Mouse (Mus musculus): ENCODE measurements at regions not wholly inside any gene's neighbourhood (a gene's known extent, or its start where the extent isn't known, plus 50 kb on each side); places are given as distances from the start of the nearest gene placed in this dataset.

DNA sequence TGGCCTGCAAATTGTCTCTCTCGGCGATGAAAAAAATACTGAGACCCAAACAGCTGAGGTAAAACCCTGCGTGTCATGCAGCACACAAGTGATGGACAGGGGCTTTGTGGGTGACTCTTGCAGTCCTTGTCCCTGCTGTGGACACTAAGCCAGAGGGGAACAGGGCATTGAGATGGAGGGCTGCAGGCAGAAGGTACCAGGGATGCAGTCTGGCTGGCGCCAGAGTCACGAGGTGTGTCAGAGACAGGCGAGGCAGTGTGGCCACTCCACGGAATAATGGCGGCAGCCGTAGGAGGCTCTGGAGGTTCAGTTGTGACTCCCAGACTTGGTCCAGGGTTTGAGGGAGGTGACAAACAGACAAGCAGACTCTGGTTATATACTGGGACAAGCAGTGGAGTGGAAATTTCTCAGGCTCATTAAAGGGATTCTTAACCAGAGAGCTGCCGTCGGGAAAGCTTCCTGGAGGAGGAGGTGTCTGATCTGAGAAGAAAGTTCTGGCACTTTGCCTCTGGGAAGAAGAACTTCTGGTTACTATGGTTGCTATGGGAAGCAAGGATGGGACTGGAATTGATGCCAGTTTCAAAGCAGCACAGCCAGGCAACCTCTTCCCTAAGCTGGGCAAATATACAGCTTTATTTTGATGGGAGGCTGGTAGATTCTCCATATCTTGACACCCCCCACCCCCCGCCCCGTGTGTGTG is 352.8 kb downstream of the Ptpru start:
- no peak for DNase-seq (ENCODE audit: low read depth, low spot score)

- peak; percentile 7 for DNase-seq (ENCODE audit: low read depth, low spot score)
These were observed 351.3 kb downstream of the Ptpru start for GRCm38 (mm10) chr4:131486821-131487220.

DNA sequence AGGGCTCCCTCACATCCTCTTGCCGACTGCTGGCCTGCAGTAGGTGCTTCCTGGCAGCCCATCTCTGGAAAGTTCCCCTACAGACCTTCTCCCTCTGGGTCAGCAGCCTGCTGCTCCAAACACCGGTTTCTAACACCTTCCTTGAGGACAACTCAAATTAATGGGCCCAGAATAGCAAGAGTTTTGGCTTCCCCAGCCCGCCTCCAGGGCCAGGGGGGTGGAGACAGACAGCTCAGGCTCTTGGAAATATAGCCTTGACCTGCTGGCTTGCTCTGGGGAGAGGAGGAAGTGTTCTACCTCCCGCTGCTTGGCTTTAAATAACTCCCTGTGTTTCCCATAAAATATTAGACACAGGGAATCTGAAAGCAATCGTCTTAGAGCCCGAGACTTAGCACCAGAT is 349.8 kb downstream of the Ptpru start:
- no peak for DNase-seq (ENCODE audit: low read depth, low spot score)

GRCm38 (mm10) chr4:131489056-131489455 is 349.0 kb downstream of the Ptpru start:
- no peak for DNase-seq (ENCODE audit: low read depth, low spot score)

DNA sequence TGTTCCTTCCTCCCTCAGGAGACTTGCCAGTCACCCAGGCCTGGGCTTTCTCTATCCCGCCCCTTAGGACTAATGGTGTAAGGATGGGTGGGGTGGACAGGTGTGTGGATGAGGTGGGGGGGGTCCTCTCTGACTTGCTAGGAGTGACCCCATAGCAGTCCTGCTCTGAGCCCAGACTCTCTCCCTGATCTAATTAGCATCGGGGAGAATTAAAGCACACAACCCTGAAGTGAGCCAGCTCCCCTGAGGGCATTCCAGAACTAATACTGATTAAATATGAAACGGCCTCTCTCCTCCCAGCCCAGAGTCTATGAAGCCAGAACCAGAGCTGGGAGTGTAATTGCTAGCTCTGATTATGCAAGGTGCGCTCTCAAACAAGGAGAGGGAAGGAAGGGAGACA is 346.1 kb downstream of the Ptpru start:
- no peak for DNase-seq (ENCODE audit: low read depth, low spot score)

- DNase-seq (ENCODE audit: low read depth, low spot score): no peak
These were observed 344.4 kb downstream of the Ptpru start for GRCm38 (mm10) chr4:131493726-131494125.

- DNase-seq (ENCODE audit: low read depth, low spot score): no peak
These were observed 341.2 kb downstream of the Ptpru start for GRCm38 (mm10) chr4:131496900-131497299.

DNA sequence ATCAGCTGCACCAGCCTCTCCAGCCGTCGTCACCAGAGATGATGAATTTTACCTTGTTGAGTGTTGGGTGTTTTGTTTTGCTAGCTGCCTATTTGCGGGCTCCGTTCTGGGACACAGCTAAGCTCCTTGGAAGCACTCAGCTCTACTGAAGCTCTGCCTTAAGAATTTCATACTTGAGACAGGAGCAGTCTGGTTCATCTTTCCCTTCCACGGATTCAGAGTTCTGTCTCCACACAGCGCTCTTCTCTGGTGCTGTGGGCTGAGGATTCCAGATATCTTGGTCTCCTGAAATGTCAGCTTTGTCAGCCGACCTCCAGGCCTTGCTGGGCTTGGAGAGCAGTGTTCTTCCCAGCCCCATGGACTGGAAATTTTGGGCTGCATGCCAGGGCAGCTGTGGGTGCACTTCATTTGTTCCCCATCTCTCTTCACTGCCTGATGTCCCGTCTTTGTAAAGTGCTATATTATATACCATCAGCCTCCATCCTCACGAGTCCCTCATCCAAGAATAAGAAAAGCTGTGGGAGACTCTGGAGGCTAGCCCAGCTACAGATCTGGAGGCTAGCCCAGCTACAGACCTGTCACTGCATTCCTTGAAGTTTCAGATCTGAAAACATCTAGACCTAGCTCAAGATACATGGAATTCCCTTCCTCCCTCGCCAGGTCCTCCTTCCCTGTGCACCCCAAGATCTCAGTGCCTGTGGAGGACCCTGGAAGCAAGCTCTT is 337.0 kb downstream of the Ptpru start:
- DNase-seq (ENCODE audit: low read depth, low spot score): no peak

- DNase-seq (ENCODE audit: low read depth, low spot score): no peak
These were observed 329.9 kb downstream of the Ptpru start for GRCm38 (mm10) chr4:131508154-131508553.

DNA sequence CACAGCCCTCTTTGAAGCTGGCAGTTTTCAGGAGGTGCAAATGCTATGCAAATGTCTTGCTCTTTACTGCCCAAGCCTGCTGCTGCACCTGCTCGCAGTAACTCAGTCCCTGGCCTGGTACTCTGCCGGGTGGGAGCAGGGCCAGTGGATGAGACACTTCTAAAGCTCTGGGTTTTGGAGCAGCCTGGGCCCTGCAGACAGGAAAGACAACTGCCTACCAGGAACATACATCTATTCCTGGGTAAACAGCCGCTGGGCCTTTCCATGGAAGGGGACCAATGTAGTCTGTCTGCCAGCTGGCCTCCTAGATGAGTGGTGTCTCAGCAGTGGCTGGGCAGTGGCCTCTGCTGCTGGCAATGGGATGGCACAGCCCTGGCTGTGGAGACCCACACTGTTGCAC is 326.5 kb downstream of the Ptpru start:
- DNase-seq (ENCODE audit: low read depth, low spot score): no peak

DNA sequence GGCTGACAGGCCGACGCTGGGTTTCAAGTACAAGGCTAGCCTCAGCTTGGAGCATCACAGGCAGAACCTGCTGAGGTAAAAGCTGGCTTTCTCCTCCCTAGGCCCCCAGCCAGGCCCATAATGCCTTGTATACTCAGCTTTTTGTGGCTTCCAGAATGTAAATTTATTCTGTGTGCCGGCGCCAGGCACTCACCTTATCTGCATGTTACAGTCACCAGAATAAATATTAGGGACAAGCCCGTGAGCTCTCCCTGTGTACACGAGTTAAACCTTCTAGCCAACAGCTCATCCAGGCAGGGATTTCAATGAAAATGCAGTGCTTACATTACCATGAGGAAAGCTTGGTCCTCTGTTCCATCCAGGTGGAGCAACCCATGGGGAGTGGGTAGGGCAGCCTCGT is 325.3 kb downstream of the Ptpru start:
- no peak for DNase-seq (ENCODE audit: low read depth, low spot score)

GRCm38 (mm10) chr4:131520636-131521306 is 317.3 kb downstream of the Ptpru start:
- DNase-seq (ENCODE audit: low read depth, low spot score): no peak

DNA sequence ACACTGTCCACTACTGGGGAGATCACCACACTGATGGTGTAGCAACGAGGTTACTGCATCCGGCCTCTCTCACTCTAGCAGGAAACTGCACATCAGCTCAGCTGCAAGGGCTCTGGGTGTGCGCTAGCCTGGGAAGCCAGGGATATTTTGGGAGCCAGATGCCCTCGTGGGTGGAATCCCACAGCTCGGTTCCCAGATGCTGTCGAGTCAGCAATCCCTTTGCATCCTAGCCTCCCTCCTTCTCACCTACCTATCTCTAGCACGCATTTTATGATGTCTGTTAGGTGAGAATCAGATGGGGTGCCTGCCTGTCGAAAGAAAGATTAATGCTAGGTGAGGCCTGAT is 316.8 kb downstream of the Ptpru start:
- DNase-seq (ENCODE audit: low read depth, low spot score): no peak

- DNase-seq (ENCODE audit: low read depth, low spot score): no peak
These were observed 312.9 kb downstream of the Ptpru start for GRCm38 (mm10) chr4:131525236-131525635.

GRCm38 (mm10) chr4:131530491-131530890 is 307.6 kb downstream of the Ptpru start:
- no peak for DNase-seq (ENCODE audit: low read depth, low spot score)

DNA sequence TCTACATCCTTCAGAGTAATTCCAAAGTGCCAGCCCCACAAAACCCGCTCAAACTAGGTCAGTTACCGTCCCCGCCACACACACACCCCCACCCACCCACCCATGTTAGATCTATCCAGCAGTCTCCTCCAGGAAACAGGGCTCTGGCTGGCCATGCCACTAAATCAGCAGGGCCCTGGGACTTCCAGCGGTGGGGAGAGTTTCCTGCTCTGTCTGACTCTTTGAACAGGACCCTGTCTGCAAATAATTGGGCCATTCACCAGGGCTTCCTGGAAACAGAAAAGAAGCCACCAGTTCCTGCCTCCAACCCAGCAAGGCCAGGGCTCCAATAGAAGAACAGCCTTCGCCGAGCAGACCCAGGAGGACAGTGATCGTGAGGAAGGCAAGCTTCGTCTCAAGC is 307.1 kb downstream of the Ptpru start:
- DNase-seq (ENCODE audit: low read depth, low spot score): no peak

- DNase-seq (ENCODE audit: low read depth, low spot score): no peak
These were observed 303.3 kb downstream of the Ptpru start for GRCm38 (mm10) chr4:131534831-131535230.

DNA sequence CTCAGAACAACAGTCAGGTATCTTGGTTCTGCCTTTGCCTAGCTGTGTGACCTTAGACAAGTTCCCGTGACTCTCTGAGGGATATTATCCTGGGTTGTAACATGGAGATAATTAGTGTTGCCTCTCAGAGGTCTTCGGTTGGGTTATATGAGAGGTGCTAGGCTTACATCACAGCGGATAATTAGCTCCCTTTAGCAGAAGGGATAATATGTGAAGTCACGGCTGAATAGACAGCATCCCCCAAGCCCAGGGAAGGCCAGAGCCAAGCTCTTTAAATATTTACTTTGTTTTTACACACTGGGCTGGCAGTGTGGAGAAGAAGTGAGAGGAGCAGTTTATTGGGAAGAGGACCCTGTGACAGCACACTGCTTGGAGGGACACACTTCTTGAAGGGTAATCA is 299.9 kb downstream of the Ptpru start:
- no peak for DNase-seq (ENCODE audit: low read depth, low spot score)

- DNase-seq (ENCODE audit: low read depth, low spot score): no peak
These were observed 291.5 kb downstream of the Ptpru start for GRCm38 (mm10) chr4:131546422-131547200.

- no peak for DNase-seq (ENCODE audit: low read depth, low spot score)
These were observed 288.5 kb downstream of the Ptpru start for GRCm38 (mm10) chr4:131549581-131549980.

GRCm38 (mm10) chr4:131558513-131558912 is 279.6 kb downstream of the Ptpru start:
- DNase-seq (ENCODE audit: low read depth, low spot score): no peak

DNA sequence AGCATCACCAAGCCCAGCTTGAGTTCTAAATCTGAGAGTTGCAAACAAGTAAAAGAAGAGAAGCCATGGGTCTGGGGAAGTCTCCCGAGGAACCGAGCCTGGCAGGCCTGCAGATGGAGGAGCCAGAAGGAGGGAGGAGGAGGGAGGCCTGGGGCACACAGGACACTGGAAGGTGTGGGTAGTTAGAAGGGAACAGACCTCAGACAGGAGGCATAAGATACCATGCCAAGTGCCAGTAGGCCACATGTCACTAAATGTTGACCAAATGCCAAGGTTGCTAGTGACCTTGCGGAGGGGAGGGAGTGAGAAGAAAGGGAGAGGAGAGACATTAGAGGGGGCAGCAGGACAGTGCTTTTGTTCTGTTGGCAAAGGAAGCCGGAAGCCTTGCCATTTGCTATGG is 274.2 kb downstream of the Ptpru start:
- no peak for DNase-seq (ENCODE audit: low read depth, low spot score)
